Mouse (Mus musculus) embryonic fibroblast, embryonic 13.5 days (primary cell): ENCODE results near the gene Gm3376. TPM values are rescaled to one million over a fixed set of nuclear protein-coding genes. Genes with fewer than 3 reads are reported as not detected.
"Not testable (repeated sequence)": the region's sequence is repeated elsewhere in the genome, so short reads cannot be mapped to it uniquely, and the experiment has no call there.

Experiments used
- H3K27ac ChIP-seq: 2 replicates; pipeline ENCODE4 v1.5.1; 2012; ENCODE audit warnings: low read length, control low read depth, inconsistent platforms; ENCODE audit not compliant: insufficient read depth
- H3K4me1 ChIP-seq: 2 replicates; pipeline ENCODE4 v1.6.1; 2011; ENCODE audit warnings: low read length; ENCODE audit not compliant: control insufficient read depth, insufficient read depth
- H3K4me3 ChIP-seq: 2 replicates; pipeline ENCODE4 v1.5.1; 2011; ENCODE audit warnings: mild to moderate bottlenecking, control low read depth, low read length; ENCODE audit not compliant: insufficient read depth
- polyA plus RNA-seq: library from polyadenylated mRNA; stranded (reverse); fragments of >200 nt; gene quantifications from 2 replicates; pipeline ENCODE4 v1.2.4, GENCODE M21; 2011; ENCODE audit warnings: low read depth; ENCODE audit not compliant: missing spikeins, insufficient read length

Gene Gm3376
- not detected in 2 replicates for polyA plus RNA-seq

- not testable (repeated sequence) for H3K4me3 ChIP-seq, H3K27ac ChIP-seq, H3K4me1 ChIP-seq
These were observed at the start of gene Gm3376 for GRCm38 (mm10) chrY:3771373-3771772. Gm3376 (plus strand) TSS chrY:3771673.
